In genomic region chr11:96187321-96187720, GRCm38 (mm10) we compare ENCODE assay signal across 35 mouse cellular contexts. TPM values are rescaled to one million over a fixed set of nuclear protein-coding genes. Genes with fewer than 3 reads are reported as not detected.
"Had no signal": no experiment of that assay in that cellular context is flagged by ENCODE, and none has a peak within 500 bp of the region (broad histone marks: within the 10 kb centered on the region; RNA-seq: fewer than 3 reads in every experiment).

No protein-coding gene starts in this region.

- H3K4me3 ChIP-seq: heart, adult 2 months; heart, embryonic 13.5 days; heart, embryonic 15.5 days; hindbrain, embryonic 12.5 days; layer of hippocampus, adult 2 months; left cerebral cortex, adult 2 months; limb, embryonic 10.5 days; limb, embryonic 12.5 days; liver, embryonic 13.5 days; liver, embryonic 15.5 days had no signal

- H3K36me3 ChIP-seq: heart, embryonic 13.5 days; heart, embryonic 15.5 days; hindbrain, embryonic 12.5 days; limb, embryonic 10.5 days; limb, embryonic 12.5 days; liver, embryonic 13.5 days; liver, embryonic 15.5 days had no signal

- H3K4me1 ChIP-seq: heart, embryonic 15.5 days; hindbrain, embryonic 12.5 days; liver, embryonic 13.5 days; liver, embryonic 15.5 days had no signal

- H3K9ac ChIP-seq: heart, embryonic 13.5 days; heart, embryonic 15.5 days; hindbrain, embryonic 12.5 days; hindbrain, embryonic 14.5 days; limb, embryonic 12.5 days; liver, embryonic 13.5 days; liver, embryonic 15.5 days; liver, postnatal 0 days had no signal

- ATAC-seq: forebrain, embryonic 16.5 days; hindbrain, embryonic 16.5 days; liver, postnatal 0 days had no signal

- H3K9me3 ChIP-seq: heart, embryonic 15.5 days; limb, embryonic 10.5 days; liver, embryonic 13.5 days; liver, embryonic 15.5 days had no signal

- DNase-seq: gastrocnemius, postnatal 14 days; gastrocnemius, postnatal 36 days; heart, adult 11 months; heart, adult 2 months; heart, postnatal 14 days; heart, postnatal 36 days; kidney, adult 18-20 months; kidney, postnatal 10 days; liver, embryonic 13.5 days; liver, postnatal 0 days had no signal

- H3K27ac ChIP-seq: heart, adult 2 months; heart, embryonic 13.5 days; heart, embryonic 15.5 days; hindbrain, embryonic 12.5 days; hindbrain, embryonic 14.5 days; layer of hippocampus, adult 2 months; left cerebral cortex, adult 2 months; limb, embryonic 10.5 days; limb, embryonic 12.5 days; liver, embryonic 13.5 days; liver, embryonic 15.5 days had no signal

- H3K4me2 ChIP-seq: heart, embryonic 11.5 days; heart, embryonic 13.5 days; heart, embryonic 15.5 days; hindbrain, embryonic 12.5 days; hindbrain, embryonic 14.5 days; limb, embryonic 12.5 days; liver, embryonic 11.5 days; liver, embryonic 13.5 days; liver, embryonic 15.5 days had no signal

RNA-seq across cellular contexts. Expression of gene Hoxb13, which starts 6.8 kb away (rescaled TPM):
- total RNA-seq: gastrocnemius, adult 18-20 months; gastrocnemius, adult 8-10 months; gastrocnemius, postnatal 14 days; gastrocnemius, postnatal 36 days; heart, adult 2 months; heart, postnatal 14 days; heart, postnatal 36 days; hematopoietic stem cell, adult 5-6 weeks; layer of hippocampus, adult 2 months; layer of hippocampus, postnatal 10 days; layer of hippocampus, postnatal 25 days; left cerebral cortex, adult 2 months; left cerebral cortex, postnatal 14 days; left cerebral cortex, postnatal 36 days had no signal
- polyA plus RNA-seq: frontal cortex, adult 2 months; heart, adult 2 months; heart, embryonic 11.5 days; heart, embryonic 13.5 days; heart, embryonic 15.5 days; heart, postnatal 0 days; hindbrain, embryonic 12.5 days; hindbrain, embryonic 14.5 days; hindbrain, embryonic 16.5 days; intestine, embryonic 14.5 days; kidney, embryonic 14.5 days; limb, embryonic 10.5 days; limb, embryonic 12.5 days; limb, embryonic 14.5 days; liver, embryonic 11.5 days; liver, embryonic 13.5 days; liver, embryonic 15.5 days; liver, postnatal 0 days had no signal

RNA-seq across cellular contexts. Expression of gene Ttll6, which starts 53.7 kb away (rescaled TPM):
- total RNA-seq: gastrocnemius, adult 18-20 months; gastrocnemius, adult 8-10 months; gastrocnemius, postnatal 14 days; gastrocnemius, postnatal 36 days; heart, adult 2 months; heart, postnatal 36 days; hematopoietic stem cell, adult 5-6 weeks; left cerebral cortex, adult 2 months had no signal
- polyA plus RNA-seq: heart, embryonic 11.5 days; heart, embryonic 13.5 days; heart, postnatal 0 days; kidney, embryonic 14.5 days; limb, embryonic 10.5 days; limb, embryonic 12.5 days; liver, embryonic 11.5 days; liver, embryonic 13.5 days; liver, embryonic 15.5 days; liver, postnatal 0 days had no signal
